Mouse (Mus musculus) embryo, embryonic 9.5 days (tissue): Measurements from ENCODE around the gene Rab11fip3.
A peak's percentile ranks its signal among the peaks of the same experiment; 100 is the strongest.

Source experiments
- DNase-seq: peaks from one replicate; pipeline ENCODE4 v3.0.0-alpha.2; 2017; ENCODE audit errors: extremely low spot score

Rab11fip3 gene

DNA sequence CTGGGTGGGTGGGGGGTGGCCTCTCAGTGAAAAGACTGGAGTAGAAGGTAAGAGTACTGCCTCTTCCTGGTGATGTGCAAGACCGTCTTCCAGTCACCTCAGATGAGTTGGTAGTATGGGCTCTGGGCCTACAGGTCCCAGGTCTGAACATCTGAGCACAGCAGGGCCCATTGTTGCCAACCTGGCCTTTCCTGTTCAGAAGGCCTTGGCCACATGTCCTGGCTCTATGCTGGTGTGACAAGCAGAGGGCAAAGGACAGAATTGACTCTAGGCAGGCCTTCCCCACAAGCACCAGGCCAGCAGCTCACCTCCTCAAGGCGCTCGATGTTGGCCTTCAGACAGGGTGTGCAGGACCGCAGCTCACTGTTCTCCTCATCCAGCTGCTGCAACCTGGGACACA lies 77.1 kb downstream of the Rab11fip3 start:
- no peak for DNase-seq

DNA sequence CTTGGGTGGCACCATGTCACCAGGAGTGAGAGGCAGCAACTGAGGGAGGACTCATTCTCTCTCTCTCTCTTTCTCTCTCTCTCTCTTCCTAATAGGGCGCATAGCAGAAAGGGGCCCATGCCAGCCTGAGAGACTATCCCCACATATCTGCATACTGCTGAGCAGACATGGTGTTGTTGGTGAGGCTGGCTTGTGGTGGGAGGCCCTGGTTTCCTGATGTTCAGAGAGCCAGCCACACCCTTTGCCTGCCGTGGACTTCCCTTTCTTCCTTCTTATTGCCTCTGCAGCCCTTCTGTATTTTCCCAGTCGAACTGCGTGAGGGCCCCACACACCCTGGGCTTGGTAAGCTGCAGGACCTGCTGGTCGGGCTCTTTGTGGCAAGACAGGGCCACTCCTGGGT lies 79.0 kb downstream of the Rab11fip3 start:
- DNase-seq = no peak

DNA sequence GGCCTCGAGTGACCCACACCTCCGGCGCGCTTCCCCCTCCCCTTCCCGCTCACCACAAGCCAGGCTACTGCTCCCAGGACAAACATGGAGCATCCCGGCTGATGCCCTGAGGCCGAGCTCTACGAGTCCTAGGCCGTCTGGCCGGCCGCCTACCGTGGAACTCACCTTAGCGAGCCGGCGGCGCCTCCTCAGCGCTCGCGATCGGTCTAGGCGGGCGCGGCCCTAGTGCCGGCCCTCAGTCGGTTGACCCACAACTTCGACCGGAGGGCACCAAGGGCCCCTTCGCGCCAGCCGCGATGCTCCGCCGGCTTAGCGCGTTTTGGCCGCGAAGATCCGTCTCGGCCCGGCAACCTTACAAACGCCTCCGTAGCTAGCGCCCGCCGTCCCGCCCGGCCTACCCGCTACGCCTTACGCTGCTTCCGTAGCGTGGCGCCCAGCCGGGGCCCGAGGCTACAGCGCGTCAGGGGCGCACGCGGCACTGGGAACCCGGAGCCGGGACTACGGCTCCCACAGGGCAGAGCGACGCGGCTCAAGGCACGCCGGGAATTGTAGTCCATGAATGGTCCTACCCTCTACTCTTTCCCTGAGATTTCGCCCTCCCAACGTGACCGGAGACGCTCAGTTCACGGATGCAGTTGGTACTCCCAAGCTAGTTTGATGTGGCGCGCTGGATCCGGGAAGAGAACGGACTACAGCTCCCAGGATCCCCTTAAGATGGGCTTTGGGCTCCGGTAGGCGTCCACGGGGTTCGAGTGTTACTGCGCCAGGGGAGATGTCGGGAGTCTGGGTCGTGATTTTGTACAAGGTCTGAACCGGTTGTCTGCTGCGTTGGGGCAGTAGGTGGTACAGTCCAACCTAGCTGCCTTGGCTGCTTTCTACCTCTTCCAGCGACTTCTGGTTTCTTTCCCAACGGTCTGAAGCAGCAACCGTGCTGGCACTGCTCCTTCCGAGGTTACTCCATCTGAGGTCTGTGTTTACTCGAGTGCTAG lies 83.8 kb downstream of the Rab11fip3 start, which contains the start of gene Capn15:
Capn15 (minus strand) TSS at position 491 of the 989 bp plus-strand sequence.
- peak; percentile 92 for DNase-seq

DNA sequence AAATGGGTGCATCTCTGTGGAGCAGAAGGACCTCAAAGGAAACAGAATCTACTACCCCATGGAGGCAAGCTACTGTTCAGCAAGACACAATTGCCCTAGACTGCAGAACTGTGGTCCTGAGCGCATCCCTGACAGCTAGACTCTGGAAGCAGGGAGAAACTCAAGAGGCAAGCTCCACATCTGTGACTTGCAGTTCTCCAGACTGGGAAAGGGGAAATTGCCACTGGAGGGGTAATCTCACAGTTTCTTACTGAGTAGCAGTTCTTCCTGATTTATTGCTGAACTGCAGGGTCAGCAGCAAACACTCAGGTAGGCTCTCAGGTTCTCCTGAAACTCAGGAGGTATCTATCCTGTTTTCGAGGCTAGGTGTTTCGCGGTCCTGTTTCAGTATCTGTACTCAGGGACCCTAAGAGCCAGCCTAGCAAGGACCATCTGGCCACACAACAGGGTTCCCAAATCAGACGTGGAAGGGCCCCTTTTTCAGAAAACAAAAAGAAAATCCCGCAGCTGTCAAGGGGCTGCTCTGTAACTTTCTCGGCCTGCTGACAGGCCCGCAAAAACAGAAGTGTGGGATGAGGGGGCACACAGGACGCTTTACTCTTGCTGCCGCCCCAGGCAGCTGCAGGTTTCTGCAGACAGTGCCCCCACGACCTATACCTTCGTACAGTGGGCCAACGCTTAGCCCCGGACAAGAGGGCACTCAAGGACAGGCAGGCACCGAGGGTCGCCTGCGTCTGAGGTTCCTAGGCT lies 84.6 kb downstream of the Rab11fip3 start:
- no peak for DNase-seq

DNA sequence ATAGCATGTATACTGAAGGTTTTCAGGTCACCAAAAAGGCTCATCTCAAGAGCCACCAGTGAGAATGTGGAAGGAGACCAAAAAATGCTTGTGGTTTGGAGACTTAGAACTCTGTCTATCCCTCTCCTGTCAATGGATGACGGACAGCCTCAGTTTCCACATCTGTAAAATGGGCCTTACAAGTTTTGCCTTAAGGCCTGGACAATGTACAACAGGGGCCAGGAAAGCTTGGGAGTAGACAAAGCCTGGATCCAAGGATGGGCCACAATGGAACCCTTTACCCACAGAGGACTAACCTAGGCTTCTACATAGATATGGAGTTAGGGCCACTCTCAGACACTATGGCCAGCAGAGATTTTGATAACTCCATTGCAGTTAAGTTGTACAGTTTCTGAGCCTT lies 85.3 kb downstream of the Rab11fip3 start:
- DNase-seq = no peak

DNA sequence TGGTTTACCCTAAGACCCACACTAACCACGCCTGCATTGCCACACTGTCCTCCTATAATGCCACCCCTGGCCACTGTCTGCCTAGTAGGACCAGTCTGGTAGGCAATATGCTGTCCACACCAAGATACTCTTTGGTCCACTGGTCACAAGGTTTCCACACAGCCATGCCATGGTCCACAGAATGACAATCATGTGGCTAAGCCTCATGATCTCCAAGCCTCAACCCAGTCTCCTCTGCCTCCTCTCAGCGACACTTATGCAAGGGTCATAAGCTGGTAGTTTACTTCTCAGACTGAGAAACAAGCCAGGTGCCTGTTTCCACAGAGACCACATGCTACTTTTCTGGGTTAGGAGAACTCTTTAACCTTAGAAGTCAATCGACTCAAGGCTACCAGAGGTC lies 86.4 kb downstream of the Rab11fip3 start:
- no peak for DNase-seq

DNA sequence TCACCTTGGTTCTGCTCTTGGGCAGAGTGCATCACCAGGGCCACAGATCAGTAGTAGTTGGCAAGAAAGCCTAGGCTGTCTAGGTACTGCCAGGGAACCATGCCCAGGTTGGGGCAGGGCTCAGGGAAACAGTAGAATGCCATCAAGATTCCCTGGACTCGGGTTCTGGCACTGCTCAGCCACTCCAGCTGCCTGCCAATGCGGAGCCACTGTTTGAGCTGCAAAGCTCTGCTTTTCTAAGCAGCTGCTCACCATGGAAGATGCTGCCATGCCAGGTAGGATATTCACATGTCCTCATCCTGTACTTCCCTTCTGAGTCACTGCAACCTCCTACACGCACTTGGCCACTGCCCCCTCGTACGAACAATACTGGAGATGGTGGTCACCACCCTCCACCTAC lies 88.5 kb downstream of the Rab11fip3 start:
- no peak for DNase-seq

DNA sequence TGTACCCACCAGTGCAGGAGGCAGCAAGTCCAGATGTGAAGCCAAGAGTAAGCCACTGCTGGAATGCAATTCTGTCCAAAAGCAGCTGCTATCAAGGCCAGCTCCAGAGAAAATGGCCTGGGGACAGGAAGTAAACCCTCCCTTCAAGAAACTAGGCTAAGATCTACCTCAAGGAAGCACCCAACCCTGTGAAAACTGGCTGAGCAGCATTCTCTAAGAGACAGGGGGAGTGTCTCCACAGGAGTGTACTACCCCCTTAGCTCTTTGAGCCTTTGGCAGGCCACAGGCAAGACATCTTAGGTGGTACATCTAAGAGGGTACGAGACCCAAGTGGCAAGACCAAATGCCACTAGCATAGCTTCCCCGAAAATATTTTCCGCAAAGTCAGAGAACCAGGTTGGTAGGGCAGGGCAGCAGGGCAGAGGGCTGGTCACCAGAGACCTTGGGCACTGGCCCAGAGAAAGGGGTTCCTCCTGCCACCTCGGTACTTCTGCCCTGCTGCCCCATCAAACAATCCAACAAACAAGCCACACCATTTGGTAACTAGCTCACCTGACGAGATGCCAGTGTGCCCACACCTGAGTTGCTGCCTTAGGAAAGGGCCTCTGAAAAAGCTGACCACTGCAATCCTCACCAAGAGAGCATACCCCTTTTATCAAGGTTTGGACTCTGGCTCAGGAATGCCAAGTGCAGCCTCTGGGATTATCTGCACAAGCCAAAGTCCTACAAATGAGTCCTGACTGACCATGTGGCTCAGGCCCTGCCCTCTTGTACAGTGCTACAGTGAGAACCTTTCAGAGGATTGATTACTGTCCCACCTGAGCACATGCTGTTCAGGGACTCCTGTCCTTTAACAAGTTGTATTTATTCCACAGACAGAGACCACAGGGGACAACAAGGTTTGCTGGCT lies 89.3 kb downstream of the Rab11fip3 start:
- DNase-seq = no peak

DNA sequence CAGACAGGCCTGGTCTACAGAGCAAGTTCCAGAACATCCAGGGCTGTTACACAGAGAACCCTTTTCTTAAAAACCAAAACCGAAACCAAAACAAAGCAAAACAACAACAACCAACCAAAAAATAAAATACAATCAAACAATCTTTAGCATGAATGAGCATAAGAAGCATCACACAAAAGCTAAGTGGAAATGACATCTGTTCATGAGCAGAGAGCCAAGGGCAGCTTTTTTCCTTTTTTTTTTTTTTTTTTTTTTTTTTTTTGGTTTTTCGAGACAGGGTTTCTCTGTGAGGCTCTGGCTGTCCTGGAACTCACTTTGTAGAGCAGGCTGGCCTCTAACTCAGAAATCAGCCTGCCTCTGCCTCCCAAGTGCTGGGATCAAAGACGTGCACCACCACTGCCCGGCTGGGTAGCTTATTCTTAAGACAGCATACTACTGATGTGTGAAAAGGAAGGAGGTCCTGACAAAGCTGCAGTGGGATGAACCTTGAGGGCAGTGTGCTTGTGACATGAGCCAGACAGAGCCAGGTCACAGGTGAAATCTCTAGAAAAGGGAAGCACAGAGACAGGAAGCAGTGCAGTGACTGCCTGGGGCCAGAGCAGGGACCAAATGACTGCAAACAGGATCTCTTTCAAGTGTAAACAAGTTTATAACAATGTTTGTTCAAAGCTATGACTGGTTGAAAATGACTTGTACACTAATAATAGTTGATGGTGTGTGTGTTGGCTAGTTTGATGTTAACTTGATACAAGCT lies 98.2 kb downstream of the Rab11fip3 start:
- no peak for DNase-seq

DNA sequence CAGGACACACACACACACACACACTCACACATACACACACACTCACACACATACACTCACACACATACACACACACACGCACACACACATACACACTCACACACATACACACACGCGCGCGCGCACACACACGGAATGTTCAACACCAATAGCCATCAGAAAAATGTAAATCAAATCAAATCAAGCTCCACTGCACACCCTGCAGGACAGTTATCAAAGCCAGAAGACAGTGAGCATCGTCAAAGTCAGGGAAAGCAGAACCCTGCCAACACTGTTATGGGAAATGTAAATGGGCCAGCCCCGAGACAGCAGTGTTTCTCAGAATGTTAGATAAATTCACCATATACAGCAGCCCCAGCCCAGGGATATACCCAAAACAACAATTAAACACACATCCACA lies 98.9 kb downstream of the Rab11fip3 start:
- DNase-seq = no peak

DNA sequence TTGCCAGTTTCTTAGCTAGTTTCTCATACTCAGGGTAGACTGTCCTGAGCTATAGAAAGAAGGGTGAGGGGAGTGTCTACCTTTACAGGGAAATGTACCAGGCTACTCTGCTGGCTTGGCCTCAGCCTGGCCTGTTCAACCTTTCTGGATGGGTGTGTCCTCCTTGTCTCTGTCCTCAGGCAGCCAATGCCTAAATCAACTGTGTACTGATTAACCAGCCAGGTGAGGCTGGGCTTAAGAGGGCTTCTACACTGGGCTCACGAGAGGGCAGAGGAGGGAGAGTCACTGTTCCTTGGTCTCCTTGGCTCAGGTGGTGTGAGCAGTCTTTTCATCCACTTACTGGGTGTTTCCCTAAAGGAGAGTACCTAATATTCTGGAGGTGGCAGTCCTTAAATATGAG lies 101.2 kb downstream of the Rab11fip3 start:
- no peak for DNase-seq

DNA sequence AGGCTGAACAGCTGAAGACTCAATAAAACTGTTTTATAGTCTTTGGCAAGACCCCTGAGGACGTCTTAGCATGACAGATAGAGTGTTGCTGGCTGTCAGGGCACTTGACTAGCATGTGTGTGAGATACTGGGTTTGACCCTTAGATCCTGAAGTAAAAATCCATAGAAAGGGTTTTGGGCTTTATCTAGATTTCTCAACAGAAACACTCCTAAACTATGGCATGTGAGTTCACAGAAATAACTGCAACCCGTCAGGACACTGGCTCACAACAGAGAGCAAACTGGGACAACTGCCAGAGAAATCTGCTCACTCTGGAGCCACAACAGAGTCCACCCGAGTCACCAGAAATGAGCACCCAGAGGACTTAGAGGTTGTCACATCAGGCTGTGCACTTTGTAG lies 101.7 kb downstream of the Rab11fip3 start:
- DNase-seq = no peak

DNA sequence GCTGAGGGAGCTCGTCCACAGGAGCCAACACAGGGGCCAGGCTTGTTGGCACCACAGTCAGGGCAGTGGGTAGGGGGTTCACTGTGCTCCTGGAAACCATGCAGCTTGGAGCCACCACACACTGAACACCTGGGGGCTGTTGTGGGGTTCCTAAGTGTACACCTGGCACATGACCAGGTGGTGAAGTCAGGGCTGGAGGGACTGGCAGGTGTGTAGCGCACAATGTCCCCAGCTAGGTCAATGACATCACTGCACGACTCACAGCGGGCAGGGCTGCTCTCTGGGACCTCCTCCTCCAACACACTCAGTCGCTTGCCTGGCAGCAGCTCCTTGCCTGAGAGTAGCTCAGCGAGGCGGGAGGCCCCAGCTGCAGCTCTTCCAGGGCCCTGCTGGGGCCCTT lies 105.1 kb downstream of the Rab11fip3 start:
- DNase-seq = no peak

DNA sequence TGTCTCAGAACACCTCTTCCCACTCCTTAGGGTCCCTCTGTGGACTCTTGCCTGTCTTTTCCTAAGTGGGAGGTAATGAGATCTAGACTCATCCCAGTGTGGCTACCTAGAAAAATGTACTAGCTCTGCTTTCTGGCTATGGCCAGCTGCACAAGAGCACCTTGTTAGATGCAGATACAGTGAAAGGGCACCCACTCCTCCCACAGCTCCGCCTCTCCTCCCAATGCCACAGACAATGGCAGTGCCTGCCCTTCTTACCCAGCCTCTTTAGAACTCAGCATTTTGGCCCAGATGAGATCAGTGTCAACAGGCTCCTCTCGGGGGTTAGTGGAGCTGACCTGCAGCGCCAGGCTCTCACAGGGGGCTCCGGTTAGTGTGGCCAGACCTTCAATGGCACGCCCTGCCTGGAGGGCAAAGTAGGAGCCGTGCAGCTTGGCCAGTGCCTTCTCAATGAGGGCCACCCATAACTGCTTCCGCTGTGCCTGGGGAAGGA lies 106.9 kb downstream of the Rab11fip3 start:
- no peak for DNase-seq

DNA sequence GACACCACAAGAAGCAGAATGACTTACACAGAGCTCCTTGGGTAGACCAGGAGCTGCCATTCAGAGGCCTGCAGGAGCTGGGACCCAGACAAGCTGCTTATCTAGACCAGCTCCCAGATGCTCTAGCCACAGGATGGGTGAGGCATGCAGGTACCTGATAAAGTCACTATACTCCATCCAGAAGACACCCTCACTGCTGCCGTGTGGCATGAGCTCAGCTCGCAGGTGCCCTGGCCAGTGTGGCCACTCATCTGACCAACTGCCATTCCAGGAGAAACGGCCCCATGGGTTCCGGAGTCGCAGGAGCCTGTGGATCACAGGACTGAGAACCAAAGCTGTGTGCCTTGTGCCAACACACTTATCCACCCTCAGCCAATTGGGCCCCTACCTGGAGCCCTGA lies 107.8 kb downstream of the Rab11fip3 start:
- no peak for DNase-seq

DNA sequence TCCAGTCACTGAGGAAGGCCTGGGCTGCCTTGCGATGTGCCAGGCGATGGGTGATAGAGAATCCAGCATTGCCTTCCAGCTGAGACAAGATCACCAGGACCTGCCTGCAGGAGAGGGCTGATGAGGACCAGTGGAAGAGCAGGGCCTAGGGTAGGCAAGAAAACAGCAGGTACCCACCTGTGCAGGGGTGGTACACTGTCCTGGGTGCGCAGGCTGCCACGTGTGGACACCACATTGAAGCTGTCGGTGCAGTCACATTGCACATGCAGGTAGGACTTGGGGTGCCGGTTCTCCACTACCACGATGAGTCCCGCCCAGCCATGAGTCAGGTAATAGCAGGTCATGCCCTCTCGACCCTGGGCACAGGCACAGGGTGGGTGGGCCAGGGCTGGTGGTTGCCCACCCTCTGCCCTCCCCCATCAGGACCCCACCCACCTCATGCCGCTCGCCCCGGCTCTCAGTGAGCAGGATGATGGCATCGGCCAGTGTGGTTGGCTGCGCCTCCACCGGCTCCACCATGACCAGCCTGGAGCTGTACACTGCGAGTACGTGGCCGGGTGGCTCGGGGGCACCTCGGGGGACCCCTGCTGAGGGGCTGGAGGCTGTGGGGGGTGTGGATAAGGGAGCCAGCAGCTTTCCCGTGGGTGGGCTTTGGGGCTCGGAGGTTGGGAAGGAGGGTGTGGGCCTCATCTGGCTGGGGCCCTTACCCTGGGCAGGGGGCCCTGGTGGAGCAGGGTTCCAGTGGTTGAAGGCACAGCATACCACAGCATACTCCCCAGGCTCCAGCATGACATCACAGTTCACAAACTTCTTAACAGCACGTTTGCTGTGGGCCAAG lies 109.5 kb downstream of the Rab11fip3 start:
- DNase-seq = no peak

DNA sequence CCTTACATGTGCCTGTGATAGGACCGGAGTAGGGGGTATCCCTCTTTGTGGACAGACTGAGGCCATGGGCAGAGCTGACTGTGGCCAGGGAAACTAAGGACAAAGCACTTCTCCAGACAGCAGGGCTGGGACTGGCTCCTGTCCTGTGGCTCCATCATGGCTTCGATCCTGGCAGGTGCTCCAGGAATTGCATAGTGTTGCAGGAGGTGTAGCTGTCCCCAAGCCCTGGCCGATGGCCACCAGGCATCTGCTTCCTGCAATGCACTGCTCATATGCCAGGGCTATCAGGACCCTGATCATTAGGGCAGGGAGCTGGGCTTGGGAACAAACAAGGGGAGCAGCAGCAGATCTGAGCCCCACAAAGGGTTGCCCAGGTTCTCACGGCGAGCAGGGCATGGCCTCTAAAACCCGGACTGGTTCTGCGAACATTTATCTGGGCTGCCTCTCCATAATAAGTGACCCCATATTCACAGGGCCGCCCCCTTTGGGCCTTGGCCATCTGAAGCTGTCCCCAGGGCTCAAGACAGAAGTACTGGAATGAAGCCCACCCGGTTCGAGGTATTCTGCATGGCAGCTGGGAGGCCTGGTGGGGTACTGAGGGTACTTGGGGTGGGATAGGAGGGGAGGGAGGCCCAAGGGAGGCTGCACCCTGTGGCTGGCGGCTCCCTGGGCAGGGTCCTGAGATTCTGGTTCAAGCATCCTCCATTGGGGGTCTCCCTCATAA lies 110.4 kb downstream of the Rab11fip3 start:
- no peak for DNase-seq

DNA sequence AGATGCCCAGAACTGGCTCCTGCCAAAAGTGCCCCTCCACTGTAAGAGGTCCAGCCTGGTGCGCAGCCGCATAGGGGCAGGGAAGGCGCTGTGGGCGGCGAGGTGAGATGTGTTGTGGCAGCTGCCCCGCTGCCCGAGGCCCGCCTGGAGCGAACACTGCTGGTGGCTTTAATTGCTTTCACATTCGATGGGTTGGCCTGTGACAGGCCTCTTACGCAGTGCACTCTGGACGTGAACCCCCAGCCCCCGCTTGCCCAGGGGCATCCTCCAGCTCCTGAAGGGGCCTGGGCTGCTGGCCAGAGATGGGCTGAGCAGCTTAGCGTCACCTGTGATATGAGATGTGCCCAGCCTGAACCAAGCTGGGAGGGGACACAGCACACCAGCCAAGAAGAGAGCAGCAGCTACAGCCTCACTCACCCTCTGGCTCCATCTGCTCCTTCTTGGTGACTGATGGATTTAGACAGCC lies 111.7 kb downstream of the Rab11fip3 start:
- no peak for DNase-seq

DNA sequence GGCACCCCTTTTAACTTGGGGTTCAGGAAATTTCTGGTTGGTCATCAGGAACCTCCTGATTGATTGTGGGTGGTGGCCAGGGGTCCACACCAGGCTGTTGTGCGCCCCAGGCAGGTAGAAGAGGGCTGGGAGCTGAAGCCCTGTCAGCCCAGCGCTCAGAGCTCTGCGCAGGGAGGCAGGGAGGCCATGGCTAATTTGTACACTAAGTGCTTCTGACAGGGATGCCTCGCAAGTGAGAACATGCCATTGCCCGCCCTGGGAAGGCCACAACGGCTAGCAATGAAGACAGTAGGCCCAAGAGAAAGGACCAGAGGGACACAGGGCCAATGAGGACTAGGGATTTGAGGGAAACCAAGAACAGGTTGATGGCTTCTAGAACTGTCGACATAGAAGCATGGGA lies 112.7 kb downstream of the Rab11fip3 start:
- DNase-seq = no peak
